Mouse (Mus musculus): Measurements from ENCODE around the gene Slc25a12. TPM values are rescaled to one million over a fixed set of nuclear protein-coding genes. Genes with fewer than 3 reads are reported as not detected.

The Slc25a12 gene
- polyA plus RNA-seq, 1 experiment = 3.7 TPM

DNA sequence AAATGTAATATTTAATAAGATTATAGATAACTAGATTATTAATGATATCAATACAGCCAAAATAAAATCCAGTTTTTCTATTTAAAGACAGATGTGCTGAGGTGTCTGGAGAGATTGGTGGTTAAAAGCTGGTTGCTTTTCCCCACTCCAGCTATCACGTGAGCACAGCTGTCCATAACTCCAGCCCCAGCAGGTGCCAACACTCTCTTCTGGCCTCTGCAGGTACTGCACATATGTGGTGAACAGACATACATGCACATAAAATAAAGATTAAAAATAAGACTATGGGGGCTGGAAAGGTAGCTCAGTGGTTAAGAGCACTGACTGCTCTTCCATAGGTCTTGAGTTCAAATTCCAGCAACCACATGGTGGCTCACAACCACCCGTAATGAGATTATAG lies 126.0 kb downstream of the Slc25a12 start:
- no peaks in the 10 kb centered on the region for H3K27me3 ChIP-seq (ENCODE audit: control insufficient read depth, insufficient read depth, low read length)
- TF ChIP-seq CTCF (IDR thresholded peaks at IDR 0.05; ENCODE audit: control insufficient read depth, insufficient read depth, insufficient replicate concordance, low read depth, low read length) = no peak
- no peak for TF ChIP-seq POLR2A (IDR thresholded peaks at IDR 0.05; ENCODE audit: control insufficient read depth, low read depth, low read length)
- no peak overlapping the region for H3K4me3 ChIP-seq (ENCODE audit: control insufficient read depth, low read depth, low read length)
- H3K36me3 ChIP-seq (ENCODE audit: control insufficient read depth, insufficient read depth, low read length) = peaks cover 1% of the 10 kb centered on the region
- no peaks in the 10 kb centered on the region for H3K4me1 ChIP-seq (ENCODE audit: control insufficient read depth, insufficient read depth, low read length)
- H3K27ac ChIP-seq (ENCODE audit: control insufficient read depth, insufficient read depth, low read depth, low read length) = no peak overlapping the region

DNA sequence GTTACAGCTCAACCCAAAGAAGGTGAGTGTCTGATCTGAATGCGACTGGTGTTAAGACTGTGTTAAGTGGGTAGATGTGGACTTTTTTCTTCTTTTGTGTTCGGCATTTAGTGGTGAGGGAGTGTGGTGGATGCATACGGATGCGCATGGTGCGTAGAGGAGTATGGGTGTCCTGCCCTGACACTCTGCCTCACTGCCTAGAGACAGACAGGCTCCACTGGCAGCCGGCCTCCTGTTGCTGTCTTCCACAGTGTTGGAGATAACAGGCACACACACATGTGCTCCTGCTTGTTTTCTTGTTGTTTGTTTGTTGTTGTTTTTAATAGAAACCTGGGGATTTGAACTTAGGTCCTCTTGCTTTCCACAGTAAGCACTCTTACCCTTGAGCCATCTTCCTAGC lies 131.5 kb downstream of the Slc25a12 start:
- TF ChIP-seq CTCF (IDR thresholded peaks at IDR 0.05; ENCODE audit: control insufficient read depth, insufficient read depth, insufficient replicate concordance, low read depth, low read length) (no peak), POLR2A (IDR thresholded peaks at IDR 0.05; ENCODE audit: control insufficient read depth, low read depth, low read length) (no peak)
- H3K27me3 ChIP-seq (ENCODE audit: control insufficient read depth, insufficient read depth, low read length) = no peaks in the 10 kb centered on the region
- no peak overlapping the region for H3K4me3 ChIP-seq (ENCODE audit: control insufficient read depth, low read depth, low read length)
- no peak overlapping the region for H3K27ac ChIP-seq (ENCODE audit: control insufficient read depth, insufficient read depth, low read depth, low read length)
- H3K4me1 ChIP-seq (ENCODE audit: control insufficient read depth, insufficient read depth, low read length) = no peaks in the 10 kb centered on the region
- H3K36me3 ChIP-seq (ENCODE audit: control insufficient read depth, insufficient read depth, low read length) = peaks cover 1% of the 10 kb centered on the region

DNA sequence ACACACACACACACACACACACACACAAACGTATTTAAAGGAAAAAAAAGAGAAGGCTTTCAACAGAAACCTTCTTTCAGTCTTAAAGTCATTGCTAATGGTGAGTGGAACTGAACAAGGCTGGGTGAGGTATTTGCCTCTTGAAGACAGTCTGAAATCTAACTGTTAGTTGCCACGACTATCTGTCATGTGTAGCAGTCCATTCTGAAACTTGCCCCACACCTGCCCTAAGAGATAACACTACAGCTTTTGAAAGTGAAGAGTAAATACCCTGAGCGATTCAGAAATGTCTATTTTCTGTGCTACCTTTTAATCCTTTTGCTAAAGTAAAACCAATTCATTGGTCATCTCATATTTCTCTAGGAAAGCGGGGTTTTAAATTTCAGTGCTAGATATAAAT lies 132.1 kb downstream of the Slc25a12 start:
- Histone ChIP-seq H3K4me1 (ENCODE audit: control insufficient read depth, insufficient read depth, low read length) (no peaks in the 10 kb centered on the region), H3K27ac (ENCODE audit: control insufficient read depth, insufficient read depth, low read depth, low read length) (no peak overlapping the region), H3K27me3 (ENCODE audit: control insufficient read depth, insufficient read depth, low read length) (no peaks in the 10 kb centered on the region), H3K36me3 (ENCODE audit: control insufficient read depth, insufficient read depth, low read length) (peaks cover 1% of the 10 kb centered on the region), H3K4me3 (ENCODE audit: control insufficient read depth, low read depth, low read length) (no peak overlapping the region)
- TF ChIP-seq POLR2A (IDR thresholded peaks at IDR 0.05; ENCODE audit: control insufficient read depth, low read depth, low read length) (no peak), CTCF (IDR thresholded peaks at IDR 0.05; ENCODE audit: control insufficient read depth, insufficient read depth, insufficient replicate concordance, low read depth, low read length) (no peak)

GRCm38 (mm10) chr2:71232976-71233375 lies 134.6 kb downstream of the Slc25a12 start:
- Histone ChIP-seq H3K36me3 (ENCODE audit: control insufficient read depth, insufficient read depth, low read length) (peaks cover 1% of the 10 kb centered on the region; the same call in 1 of the 2 replicates), H3K4me3 (ENCODE audit: control insufficient read depth, low read depth, low read length) (no peak overlapping the region), H3K27ac (ENCODE audit: control insufficient read depth, insufficient read depth, low read depth, low read length) (no peak overlapping the region), H3K27me3 (ENCODE audit: control insufficient read depth, insufficient read depth, low read length) (no peaks in the 10 kb centered on the region), H3K4me1 (ENCODE audit: control insufficient read depth, insufficient read depth, low read length) (no peaks in the 10 kb centered on the region)
- TF ChIP-seq POLR2A (IDR thresholded peaks at IDR 0.05; ENCODE audit: control insufficient read depth, low read depth, low read length) (no peak), CTCF (IDR thresholded peaks at IDR 0.05; ENCODE audit: control insufficient read depth, insufficient read depth, insufficient replicate concordance, low read depth, low read length) (no peak)

GRCm38 (mm10) chr2:71231951-71232350 lies 135.6 kb downstream of the Slc25a12 start:
- H3K36me3 ChIP-seq (ENCODE audit: control insufficient read depth, insufficient read depth, low read length) = no peaks in the 10 kb centered on the region; the same call in 1 of the 2 replicates
- H3K27me3 ChIP-seq (ENCODE audit: control insufficient read depth, insufficient read depth, low read length) = no peaks in the 10 kb centered on the region
- no peak overlapping the region for H3K4me3 ChIP-seq (ENCODE audit: control insufficient read depth, low read depth, low read length)
- H3K4me1 ChIP-seq (ENCODE audit: control insufficient read depth, insufficient read depth, low read length) = no peaks in the 10 kb centered on the region
- H3K27ac ChIP-seq (ENCODE audit: control insufficient read depth, insufficient read depth, low read depth, low read length) = no peak overlapping the region
- TF ChIP-seq CTCF (IDR thresholded peaks at IDR 0.05; ENCODE audit: control insufficient read depth, insufficient read depth, insufficient replicate concordance, low read depth, low read length) = no peak
- no peak for TF ChIP-seq POLR2A (IDR thresholded peaks at IDR 0.05; ENCODE audit: control insufficient read depth, low read depth, low read length)

- Histone ChIP-seq H3K27ac (ENCODE audit: control insufficient read depth, insufficient read depth, low read depth, low read length) (no peak overlapping the region), H3K4me1 (ENCODE audit: control insufficient read depth, insufficient read depth, low read length) (no peaks in the 10 kb centered on the region), H3K4me3 (ENCODE audit: control insufficient read depth, low read depth, low read length) (no peak overlapping the region), H3K27me3 (ENCODE audit: control insufficient read depth, insufficient read depth, low read length) (no peaks in the 10 kb centered on the region), H3K36me3 (ENCODE audit: control insufficient read depth, insufficient read depth, low read length) (no peaks in the 10 kb centered on the region)
- TF ChIP-seq POLR2A (IDR thresholded peaks at IDR 0.05; ENCODE audit: control insufficient read depth, low read depth, low read length) (no peak), CTCF (IDR thresholded peaks at IDR 0.05; ENCODE audit: control insufficient read depth, insufficient read depth, insufficient replicate concordance, low read depth, low read length) (no peak)
Measured at GRCm38 (mm10) chr2:71229603-71230002, 137.9 kb downstream of the Slc25a12 start.

DNA sequence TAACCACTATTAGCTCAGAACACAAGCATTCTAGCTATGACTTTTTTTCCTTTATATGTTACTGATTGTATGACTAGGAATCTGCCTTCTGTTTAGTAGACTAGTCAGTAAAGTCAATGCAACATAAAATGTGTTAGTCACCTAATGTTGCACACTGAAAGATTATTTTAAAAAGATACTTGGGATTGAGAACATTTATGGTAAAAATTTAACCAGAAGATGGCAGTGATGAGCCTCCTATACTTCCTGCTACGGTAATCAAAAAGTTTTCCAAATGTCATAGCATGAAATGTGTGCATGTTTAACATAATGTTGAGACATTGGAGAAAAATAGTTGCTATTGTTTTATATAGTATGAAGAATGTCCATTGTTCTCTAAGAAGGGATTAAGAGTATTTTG lies 140.2 kb downstream of the Slc25a12 start:
- Histone ChIP-seq H3K36me3 (ENCODE audit: control insufficient read depth, insufficient read depth, low read length) (no peaks in the 10 kb centered on the region; the same call in 1 of the 2 replicates), H3K4me1 (ENCODE audit: control insufficient read depth, insufficient read depth, low read length) (no peaks in the 10 kb centered on the region)
- TF ChIP-seq CTCF (IDR thresholded peaks at IDR 0.05; ENCODE audit: control insufficient read depth, insufficient read depth, insufficient replicate concordance, low read depth, low read length) = no peak

More for the DNA sequence above, 140.2 kb downstream of the Slc25a12 start:
- Histone ChIP-seq H3K27me3 (ENCODE audit: control insufficient read depth, insufficient read depth, low read length) (no peaks in the 10 kb centered on the region), H3K27ac (ENCODE audit: control insufficient read depth, insufficient read depth, low read depth, low read length) (no peak overlapping the region), H3K4me3 (ENCODE audit: control insufficient read depth, low read depth, low read length) (no peak overlapping the region)

Other genes starting within 250 kb of the Slc25a12 start
- 1.9 and 2.5 TPM in 2 replicates for gene Cybrd1, start 249.8 kb downstream of the Slc25a12 start, polyA plus RNA-seq (2012; rRNA removed)
- 40.6 and 46.5 TPM in 2 replicates for gene Dync1i2, start 156.0 kb downstream of the Slc25a12 start, polyA plus RNA-seq (2012; rRNA removed)
- gene Hat1, start 21.2 kb upstream of the Slc25a12 start, polyA plus RNA-seq (2012; rRNA removed) = 12.7 and 20.1 TPM in 2 replicates
- 11.8 and 12.9 TPM in 2 replicates for gene Metap1d, start 85.5 kb upstream of the Slc25a12 start, polyA plus RNA-seq (2012; rRNA removed)
- gene Dlx1, start 160.4 kb upstream of the Slc25a12 start, polyA plus RNA-seq (2012; rRNA removed) = 0.25 and 0.47 TPM in 2 replicates
- gene Dlx2, start 179.0 kb upstream of the Slc25a12 start, polyA plus RNA-seq (2012; rRNA removed) = 0.11 TPM in 1 of 2 replicates, not detected in the other

All from testis, adult 2 months (tissue).